Mouse (Mus musculus): Measurements from ENCODE around the gene Cdh13.

- TF ChIP-seq CTCF (IDR thresholded peaks at IDR 0.05; ENCODE audit: borderline replicate concordance, insufficient read depth, low read depth, low read length) (no peak), POLR2A (IDR thresholded peaks at IDR 0.05; ENCODE audit: borderline replicate concordance, insufficient read depth, low read length) (no peak)
Observed at GRCm38 (mm10) chr8:118831026-118831425, 547.5 kb downstream of the Cdh13 start.
